Mouse (Mus musculus): ENCODE measurements around the gene Fam160b1. TPM values are rescaled to one million over a fixed set of nuclear protein-coding genes. Genes with fewer than 3 reads are reported as not detected.

Fam160b1 gene
- polyA plus RNA-seq, 1 experiment from 2014 or later: 14.5 TPM

DNA sequence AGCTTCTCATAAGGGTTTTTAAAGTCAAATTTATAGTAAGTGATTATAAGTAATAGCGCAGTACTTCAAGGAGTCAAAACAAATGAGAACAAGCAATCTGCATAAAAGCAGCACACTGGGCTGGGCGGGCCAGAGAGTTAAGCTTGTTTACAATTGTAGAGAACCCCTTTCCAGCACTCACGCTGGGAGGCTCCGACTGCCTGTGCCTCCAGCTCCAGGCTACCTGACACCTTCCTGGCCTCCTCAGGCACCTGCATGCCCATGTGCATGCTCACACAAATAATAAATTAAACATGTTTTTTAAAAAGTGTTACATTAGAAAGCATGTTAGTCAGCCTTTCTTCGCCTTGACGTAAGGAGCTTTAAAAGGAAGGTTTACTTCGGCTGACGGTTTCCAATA is 25.3 kb upstream of the Fam160b1 start:
- H3K9ac ChIP-seq (ENCODE audit: low read length): no peak overlapping the region
- no peaks in the 10 kb centered on the region for H3K4me1 ChIP-seq (replicated peaks; ENCODE audit: control insufficient read depth, insufficient read depth, low read length)
- H3K27ac ChIP-seq (ENCODE audit: low read depth, low read length): no peak overlapping the region
- no peaks in the 10 kb centered on the region for H3K9me3 ChIP-seq (ENCODE audit: control insufficient read depth, low read length)
- H3K4me2 ChIP-seq (ENCODE audit: low read depth, low read length, severe bottlenecking): no peak overlapping the region
- no peak overlapping the region for H3K4me3 ChIP-seq (ENCODE audit: low read depth, low read length)
- ATAC-seq (replicated peaks; ENCODE audit: low FRiP score) (no peak), DNase-seq (ENCODE audit: low spot score) (no peak)
- WGBS: 36% methylated on average over 8 of the region's 8 CpGs
- no peaks in the 10 kb centered on the region for H3K27me3 ChIP-seq (ENCODE audit: control insufficient read depth, insufficient read depth, low read length)
- H3K36me3 ChIP-seq (ENCODE audit: control insufficient read depth, insufficient read depth, low read length): no peaks in the 10 kb centered on the region

DNA sequence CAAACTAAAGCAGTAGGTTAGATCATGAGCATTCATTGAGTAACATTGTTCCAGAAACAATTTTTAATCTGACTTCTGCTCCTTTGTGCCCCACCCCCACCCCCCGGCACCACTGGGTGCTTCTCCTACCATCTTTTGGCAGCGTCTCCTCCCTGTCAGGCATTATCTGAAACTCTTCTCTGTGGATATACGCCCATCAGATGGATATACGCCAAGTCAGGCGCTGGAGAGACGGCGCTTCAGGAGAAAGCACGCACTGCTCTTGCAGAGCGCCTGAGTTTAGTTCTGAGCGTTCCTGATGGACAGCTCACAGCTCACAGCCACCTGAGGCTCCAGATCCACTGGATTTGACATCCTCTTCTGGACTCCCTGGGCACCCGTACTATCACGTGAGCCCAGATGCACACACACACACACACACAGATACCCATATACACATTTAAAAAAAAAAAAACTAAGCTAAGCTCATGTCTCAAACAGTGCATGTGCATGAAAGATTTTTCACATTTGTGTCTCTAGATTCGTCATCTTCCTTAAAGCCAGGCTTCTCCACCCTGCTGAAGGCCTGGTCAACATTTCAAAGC is 21.1 kb upstream of the Fam160b1 start:
- no peak for ATAC-seq (replicated peaks; ENCODE audit: low FRiP score)
- 92% methylated on average over 13 of the region's 13 CpGs for WGBS
- no peak overlapping the region for H3K27ac ChIP-seq (ENCODE audit: low read depth, low read length)

DNA sequence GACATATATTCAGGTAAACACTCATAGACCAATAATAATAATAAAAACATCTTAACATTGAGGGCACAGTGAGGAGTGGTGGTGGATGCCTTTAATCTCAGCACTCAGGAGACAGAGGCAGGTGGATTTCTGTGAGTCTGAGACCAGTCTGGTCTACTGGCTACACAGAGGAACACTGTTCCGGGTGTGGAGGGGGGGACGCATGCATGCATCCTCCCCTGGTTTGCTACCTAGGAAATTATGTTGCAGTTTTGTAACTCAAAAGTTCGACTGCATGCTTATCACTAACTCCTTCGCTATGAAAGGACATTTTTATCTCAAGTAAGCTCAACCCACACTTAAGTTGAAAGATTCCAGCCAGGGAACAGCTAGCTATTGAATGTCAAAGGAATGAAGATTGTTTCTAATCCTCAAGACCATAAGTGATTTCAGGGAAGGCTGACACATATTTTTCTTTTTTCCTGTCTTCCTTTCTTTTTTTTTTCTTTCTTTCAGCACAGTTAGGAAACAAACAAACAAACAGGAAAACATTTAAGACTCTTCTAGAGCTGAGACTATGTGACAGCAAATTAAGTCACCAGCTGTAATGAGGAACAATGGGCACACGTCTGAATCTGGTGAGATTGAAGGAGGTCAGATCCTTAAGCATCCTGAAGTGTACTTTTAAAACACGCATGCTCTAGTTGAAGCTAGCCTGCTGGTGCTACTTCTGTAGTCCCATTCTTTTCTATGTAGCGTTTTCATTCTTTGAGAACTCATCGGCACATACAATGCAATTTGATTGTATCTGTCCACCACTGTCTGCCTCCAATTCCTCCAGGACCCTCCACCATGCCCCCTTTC is 19.4 kb upstream of the Fam160b1 start:
- no peaks in the 10 kb centered on the region for H3K36me3 ChIP-seq (ENCODE audit: control insufficient read depth, insufficient read depth, low read length)
- no peaks in the 10 kb centered on the region for H3K4me1 ChIP-seq (replicated peaks; ENCODE audit: control insufficient read depth, insufficient read depth, low read length)
- no peak for DNase-seq (ENCODE audit: low spot score)
- no peaks in the 10 kb centered on the region for H3K27me3 ChIP-seq (ENCODE audit: control insufficient read depth, insufficient read depth, low read length)
- H3K9ac ChIP-seq (ENCODE audit: low read length): no peak overlapping the region
- peaks cover under 1% of the 10 kb centered on the region; the same call in 1 of the 2 replicates for H3K9me3 ChIP-seq (ENCODE audit: control insufficient read depth, low read length)
- ATAC-seq (replicated peaks; ENCODE audit: low FRiP score): no peak
- no peak overlapping the region for H3K27ac ChIP-seq (ENCODE audit: low read depth, low read length)
- H3K4me3 ChIP-seq (ENCODE audit: low read depth, low read length): no peak overlapping the region
- no peak overlapping the region for H3K4me2 ChIP-seq (ENCODE audit: low read depth, low read length, severe bottlenecking)
- 81% methylated on average over 8 of the region's 8 CpGs for WGBS

More for the DNA sequence above, 21.1 kb upstream of the Fam160b1 start:
- H3K4me3 ChIP-seq (ENCODE audit: low read depth, low read length): no peak overlapping the region
- no peak overlapping the region for H3K4me2 ChIP-seq (ENCODE audit: low read depth, low read length, severe bottlenecking)
- H3K36me3 ChIP-seq (ENCODE audit: control insufficient read depth, insufficient read depth, low read length): no peaks in the 10 kb centered on the region
- no peaks in the 10 kb centered on the region for H3K27me3 ChIP-seq (ENCODE audit: control insufficient read depth, insufficient read depth, low read length)
- H3K9me3 ChIP-seq (ENCODE audit: control insufficient read depth, low read length): no peaks in the 10 kb centered on the region
- no peaks in the 10 kb centered on the region for H3K4me1 ChIP-seq (replicated peaks; ENCODE audit: control insufficient read depth, insufficient read depth, low read length)
- no peak for DNase-seq (ENCODE audit: low spot score)
- no peak overlapping the region for H3K9ac ChIP-seq (ENCODE audit: low read length)

DNA sequence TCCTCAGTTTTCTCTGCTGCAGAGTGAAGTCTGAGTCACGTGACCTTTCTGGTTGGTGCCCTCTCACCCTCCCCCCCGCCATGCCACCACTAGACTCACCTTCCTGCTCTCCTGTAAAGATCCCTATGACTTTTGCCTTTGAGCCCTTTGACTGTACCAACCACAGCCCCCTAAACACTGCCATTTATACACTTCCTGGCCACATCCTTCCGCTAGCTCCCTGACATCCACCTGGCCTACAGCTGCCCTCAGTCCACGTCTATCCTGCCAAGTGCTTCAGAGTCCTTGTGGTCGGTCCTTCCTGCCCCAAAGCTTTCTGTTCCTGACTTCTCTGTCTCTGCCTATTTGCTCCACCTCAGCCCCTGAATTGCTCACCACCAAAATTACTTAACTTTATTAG is 16.6 kb upstream of the Fam160b1 start:
- ATAC-seq (replicated peaks; ENCODE audit: low FRiP score) (no peak), DNase-seq (ENCODE audit: low spot score) (peak; percentile 24)
- no peak overlapping the region for H3K4me2 ChIP-seq (ENCODE audit: low read depth, low read length, severe bottlenecking)
- no peak overlapping the region for H3K4me3 ChIP-seq (ENCODE audit: low read depth, low read length)
- H3K36me3 ChIP-seq (ENCODE audit: control insufficient read depth, insufficient read depth, low read length): no peaks in the 10 kb centered on the region
- no peak overlapping the region for H3K9ac ChIP-seq (ENCODE audit: low read length)
- no peaks in the 10 kb centered on the region for H3K27me3 ChIP-seq (ENCODE audit: control insufficient read depth, insufficient read depth, low read length)
- peaks cover 9% of the 10 kb centered on the region; the same call in 1 of the 2 replicates for H3K9me3 ChIP-seq (ENCODE audit: control insufficient read depth, low read length)
- no peak overlapping the region for H3K27ac ChIP-seq (ENCODE audit: low read depth, low read length)
- 84% methylated on average over 5 of the region's 5 CpGs for WGBS
- H3K4me1 ChIP-seq (replicated peaks; ENCODE audit: control insufficient read depth, insufficient read depth, low read length): no peaks in the 10 kb centered on the region

DNA sequence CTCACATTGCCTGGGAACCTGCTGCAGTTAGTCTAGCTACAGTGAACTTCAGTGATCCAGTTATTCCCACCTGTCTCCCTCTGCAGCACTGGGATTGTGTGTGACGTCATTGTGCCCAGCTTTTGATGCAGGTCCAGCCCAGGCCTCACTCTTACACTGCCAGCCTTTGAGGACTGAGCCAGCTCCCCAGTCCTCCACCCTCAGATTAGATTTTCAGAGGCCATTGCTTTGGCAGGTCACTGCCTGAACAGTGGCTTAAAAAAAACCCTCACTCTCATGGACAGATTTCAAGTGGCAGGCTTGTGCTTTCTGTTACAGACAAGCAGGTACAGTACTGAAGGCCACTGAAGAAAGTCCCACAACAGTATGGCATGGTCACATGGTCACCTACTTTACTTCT is 15.8 kb upstream of the Fam160b1 start:
- 75% methylated on average over 1 of the region's 1 CpGs for WGBS
- H3K4me2 ChIP-seq (ENCODE audit: low read depth, low read length, severe bottlenecking): no peak overlapping the region
- no peaks in the 10 kb centered on the region for H3K36me3 ChIP-seq (ENCODE audit: control insufficient read depth, insufficient read depth, low read length)
- no peaks in the 10 kb centered on the region for H3K4me1 ChIP-seq (replicated peaks; ENCODE audit: control insufficient read depth, insufficient read depth, low read length)
- H3K9ac ChIP-seq (ENCODE audit: low read length): no peak overlapping the region
- H3K4me3 ChIP-seq (ENCODE audit: low read depth, low read length): no peak overlapping the region
- H3K27ac ChIP-seq (ENCODE audit: low read depth, low read length): no peak overlapping the region
- ATAC-seq (replicated peaks; ENCODE audit: low FRiP score) (no peak), DNase-seq (ENCODE audit: low spot score) (peak; percentile 18)
- H3K27me3 ChIP-seq (ENCODE audit: control insufficient read depth, insufficient read depth, low read length): no peaks in the 10 kb centered on the region
- peaks cover 9% of the 10 kb centered on the region; the same call in 1 of the 2 replicates for H3K9me3 ChIP-seq (ENCODE audit: control insufficient read depth, low read length)

DNA sequence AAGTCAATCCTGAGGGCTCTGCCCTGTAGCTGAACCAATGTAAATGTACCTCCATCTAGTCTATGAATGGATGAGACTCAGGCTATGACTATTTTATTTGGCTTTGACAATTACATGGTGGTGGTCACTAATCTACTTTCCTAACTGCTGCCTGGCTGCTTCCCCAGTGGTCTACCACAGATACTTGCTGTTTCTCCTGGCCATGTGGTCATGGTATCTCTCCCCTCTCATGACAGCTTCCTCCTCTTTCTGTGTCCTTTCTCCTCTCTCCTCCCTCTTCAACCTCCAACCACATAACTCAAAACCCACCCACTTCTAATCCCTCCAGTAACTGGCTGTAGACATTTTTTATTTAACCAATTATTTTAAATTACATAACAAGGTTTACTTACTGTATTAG is 11.4 kb upstream of the Fam160b1 start:
- DNase-seq (ENCODE audit: low spot score) (no peak), ATAC-seq (replicated peaks; ENCODE audit: low FRiP score) (no peak)
- Histone ChIP-seq H3K27ac (ENCODE audit: low read depth, low read length) (no peak overlapping the region), H3K4me1 (replicated peaks; ENCODE audit: control insufficient read depth, insufficient read depth, low read length) (no peaks in the 10 kb centered on the region), H3K4me3 (ENCODE audit: low read depth, low read length) (no peak overlapping the region), H3K4me2 (ENCODE audit: low read depth, low read length, severe bottlenecking) (no peak overlapping the region), H3K36me3 (ENCODE audit: control insufficient read depth, insufficient read depth, low read length) (no peaks in the 10 kb centered on the region), H3K9ac (ENCODE audit: low read length) (no peak overlapping the region), H3K9me3 (ENCODE audit: control insufficient read depth, low read length) (peaks cover 9% of the 10 kb centered on the region; the same call in 1 of the 2 replicates), H3K27me3 (ENCODE audit: control insufficient read depth, insufficient read depth, low read length) (no peaks in the 10 kb centered on the region)

DNA sequence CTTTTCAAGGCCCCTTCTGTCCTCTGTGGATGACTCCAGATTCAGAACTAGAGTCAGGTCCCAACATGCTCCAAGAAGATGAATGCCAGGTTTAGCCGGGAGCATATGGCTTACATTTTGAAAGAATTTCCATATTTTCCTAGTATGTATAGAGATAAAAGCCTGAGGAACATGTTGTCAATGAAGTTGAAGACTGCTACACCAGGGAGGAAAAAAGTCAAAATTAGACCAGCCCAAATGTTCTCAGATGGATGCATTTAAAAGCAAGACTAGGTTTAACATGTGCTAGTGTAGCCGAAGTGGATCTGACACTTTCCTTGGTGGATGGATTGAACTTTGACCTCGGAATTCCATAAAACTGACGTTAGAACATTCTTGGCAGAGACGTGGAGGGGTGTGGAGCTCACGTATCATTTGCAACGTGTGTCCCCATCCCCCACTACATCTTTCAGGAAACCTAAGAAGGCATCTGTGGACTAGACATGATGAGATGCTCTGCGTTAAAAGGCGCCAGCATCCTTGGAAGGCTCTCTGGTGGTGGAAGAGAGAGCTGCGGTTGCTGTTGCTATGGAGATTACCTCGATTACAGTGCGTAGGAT is 8.0 kb upstream of the Fam160b1 start:
- H3K9me3 ChIP-seq (ENCODE audit: control insufficient read depth, low read length): no peaks in the 10 kb centered on the region; the same call in 1 of the 2 replicates
- DNase-seq (ENCODE audit: low spot score): peak; percentile 39
- H3K36me3 ChIP-seq (ENCODE audit: control insufficient read depth, insufficient read depth, low read length): no peaks in the 10 kb centered on the region
- no peak overlapping the region for H3K4me2 ChIP-seq (ENCODE audit: low read depth, low read length, severe bottlenecking)
- WGBS: 87% methylated on average over 12 of the region's 12 CpGs
- H3K27me3 ChIP-seq (ENCODE audit: control insufficient read depth, insufficient read depth, low read length): no peaks in the 10 kb centered on the region
- H3K9ac ChIP-seq (ENCODE audit: low read length): no peak overlapping the region
- H3K27ac ChIP-seq (ENCODE audit: low read depth, low read length): no peak overlapping the region
- no peaks in the 10 kb centered on the region for H3K4me1 ChIP-seq (replicated peaks; ENCODE audit: control insufficient read depth, insufficient read depth, low read length)
- no peak overlapping the region for H3K4me3 ChIP-seq (ENCODE audit: low read depth, low read length)
- ATAC-seq (replicated peaks; ENCODE audit: low FRiP score): no peak

DNA sequence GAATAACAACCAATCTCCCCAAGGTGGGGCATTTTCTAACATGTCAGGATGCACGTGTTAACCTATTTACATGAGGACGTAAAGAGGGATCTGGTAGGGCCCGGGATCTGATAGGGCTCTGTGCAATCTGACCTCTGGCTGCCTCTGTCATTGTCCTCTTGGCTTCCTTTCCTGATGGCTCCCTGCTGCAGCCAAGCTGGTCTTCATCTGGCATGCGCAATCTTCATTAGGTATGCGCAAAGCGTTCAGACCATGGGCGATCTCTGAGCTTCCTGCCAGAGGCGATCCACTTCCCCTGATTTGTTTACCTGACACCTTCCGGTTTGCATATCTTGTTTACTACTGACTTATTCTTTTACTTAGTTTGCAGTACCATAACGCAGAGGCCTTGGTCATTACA is 7.3 kb upstream of the Fam160b1 start:
- Histone ChIP-seq H3K27ac (ENCODE audit: low read depth, low read length) (no peak overlapping the region), H3K4me3 (ENCODE audit: low read depth, low read length) (no peak overlapping the region), H3K27me3 (ENCODE audit: control insufficient read depth, insufficient read depth, low read length) (no peaks in the 10 kb centered on the region), H3K36me3 (ENCODE audit: control insufficient read depth, insufficient read depth, low read length) (no peaks in the 10 kb centered on the region), H3K9me3 (ENCODE audit: control insufficient read depth, low read length) (no peaks in the 10 kb centered on the region), H3K9ac (ENCODE audit: low read length) (no peak overlapping the region), H3K4me1 (replicated peaks; ENCODE audit: control insufficient read depth, insufficient read depth, low read length) (no peaks in the 10 kb centered on the region), H3K4me2 (ENCODE audit: low read depth, low read length, severe bottlenecking) (no peak overlapping the region)
- peak; percentile 33 for DNase-seq (ENCODE audit: low spot score)
- WGBS: 92% methylated on average over 10 of the region's 10 CpGs
- no peak for ATAC-seq (replicated peaks; ENCODE audit: low FRiP score)
